Mouse (Mus musculus): Measurements from ENCODE around the gene Dnah7a. TPM values are rescaled to one million over a fixed set of nuclear protein-coding genes. Genes with fewer than 3 reads are reported as not detected.
"Not testable (repeated sequence)": the region's sequence is repeated elsewhere in the genome, so short reads cannot be mapped to it uniquely, and the experiment has no call there.

Dnah7a gene
- total RNA-seq (2022): under 1 TPM in 2 of 4 experiments, not detected in 2; 0.03 to 0.17 TPM

- no peak for DNase-seq (ENCODE audit: low spot score)
Observed at GRCm38 (mm10) chr1:53706431-53707361, at the start of gene Dnah7a. Gene Dnah7a, minus strand, starts transcription at chr1:53706784.

- not testable (repeated sequence) for DNase-seq (ENCODE audit: low spot score)
Observed at GRCm38 (mm10) chr1:53753501-53753900, 46.9 kb upstream of the Dnah7a start.

- no peak for DNase-seq (ENCODE audit: low spot score)
Observed at GRCm38 (mm10) chr1:53751144-53751543, 44.6 kb upstream of the Dnah7a start.

GRCm38 (mm10) chr1:53750697-53751096 lies 44.1 kb upstream of the Dnah7a start:
- not testable (repeated sequence) for DNase-seq (ENCODE audit: low spot score)

- not testable (repeated sequence) for DNase-seq (ENCODE audit: low spot score)
Observed at GRCm38 (mm10) chr1:53749881-53750385, 43.3 kb upstream of the Dnah7a start.

GRCm38 (mm10) chr1:53748571-53748970 lies 42.0 kb upstream of the Dnah7a start:
- DNase-seq (ENCODE audit: low spot score): no peak

- no peak for DNase-seq (ENCODE audit: low spot score)
Observed at GRCm38 (mm10) chr1:53746001-53746400, 39.4 kb upstream of the Dnah7a start.

GRCm38 (mm10) chr1:53741742-53742458 lies 35.3 kb upstream of the Dnah7a start:
- DNase-seq (ENCODE audit: low spot score): no peak

GRCm38 (mm10) chr1:53740777-53741336 lies 34.3 kb upstream of the Dnah7a start:
- no peak for DNase-seq (ENCODE audit: low spot score)

- not testable (repeated sequence) for DNase-seq (ENCODE audit: low spot score)
Observed at GRCm38 (mm10) chr1:53740077-53740776, 33.6 kb upstream of the Dnah7a start.

- DNase-seq (ENCODE audit: low spot score): no peak
Observed at GRCm38 (mm10) chr1:53736583-53736982, 30.0 kb upstream of the Dnah7a start.

GRCm38 (mm10) chr1:53728489-53729225 lies 22.1 kb upstream of the Dnah7a start:
- no peak for DNase-seq (ENCODE audit: low spot score)

GRCm38 (mm10) chr1:53726883-53727282 lies 20.3 kb upstream of the Dnah7a start:
- no peak for DNase-seq (ENCODE audit: low spot score)

GRCm38 (mm10) chr1:53721353-53721752 lies 14.8 kb upstream of the Dnah7a start:
- DNase-seq (ENCODE audit: low spot score): no peak

- no peak for DNase-seq (ENCODE audit: low spot score)
Observed at GRCm38 (mm10) chr1:53720601-53721351, 14.2 kb upstream of the Dnah7a start.

GRCm38 (mm10) chr1:53715966-53716515 lies 9.5 kb upstream of the Dnah7a start:
- no peak for DNase-seq (ENCODE audit: low spot score)

GRCm38 (mm10) chr1:53715446-53715845 lies 8.9 kb upstream of the Dnah7a start:
- DNase-seq (ENCODE audit: low spot score): peak; percentile 84

GRCm38 (mm10) chr1:53713383-53713782 lies 6.8 kb upstream of the Dnah7a start:
- DNase-seq (ENCODE audit: low spot score): not testable (repeated sequence)

- no peak for DNase-seq (ENCODE audit: low spot score)
Observed at GRCm38 (mm10) chr1:53711069-53711468, 4.5 kb upstream of the Dnah7a start.

- DNase-seq (ENCODE audit: low spot score): not testable (repeated sequence)
Observed at GRCm38 (mm10) chr1:53709602-53710001, 3.0 kb upstream of the Dnah7a start.
